Mouse (Mus musculus): ENCODE measurements at regions not wholly inside any gene's neighbourhood (a gene's known extent, or its start where the extent isn't known, plus 50 kb on each side); places are given as distances from the start of the nearest gene placed in this dataset.
A peak's percentile ranks its signal among the peaks of the same experiment; 100 is the strongest.

DNA sequence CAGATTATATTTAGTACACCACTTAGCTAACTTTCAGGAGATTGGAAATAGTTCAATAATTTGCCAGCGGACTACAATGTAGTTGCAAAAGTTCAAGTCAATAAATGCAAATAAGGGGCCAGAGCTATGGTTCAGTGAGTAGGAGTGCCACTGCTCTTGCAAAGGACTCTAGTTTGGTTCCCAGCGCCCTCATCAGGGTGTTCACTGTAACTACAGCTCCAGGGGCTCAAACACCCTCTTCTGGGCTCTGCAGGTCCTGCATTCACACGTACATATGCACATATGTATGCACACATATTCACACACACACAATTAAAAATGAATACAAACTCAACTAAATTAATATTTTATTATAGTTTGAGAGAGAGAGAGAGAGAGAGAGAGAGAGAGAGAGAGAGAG lies 74.1 kb upstream of the Auts2 start:
- 69% methylated on average over 3 of the region's 3 CpGs for WGBS
- DNase-seq, result no peak
- no peak overlapping the region for H3K4me3 ChIP-seq (ENCODE audit: insufficient read depth, low read depth, low read length)
- H3K27ac ChIP-seq (ENCODE audit: insufficient read depth, low read depth, low read length), result no peak overlapping the region
- H3K4me1 ChIP-seq (ENCODE audit: control insufficient read depth, insufficient read depth, low read length), result no peaks in the 10 kb centered on the region
- no peaks in the 10 kb centered on the region; the same call in 1 of the 2 replicates for H3K27me3 ChIP-seq (replicated peaks; ENCODE audit: control insufficient read depth, insufficient read depth, low read length)
- no peaks in the 10 kb centered on the region for H3K36me3 ChIP-seq (ENCODE audit: control insufficient read depth, insufficient read depth, low read length)
- no peak for TF ChIP-seq POLR2A (IDR thresholded peaks at IDR 0.05; ENCODE audit: low read depth, low read length)
- TF ChIP-seq CTCF (conservative IDR thresholded peaks at IDR 0.05; ENCODE audit: insufficient read depth, insufficient read length, low read depth, low read length), result peak; percentile 9; the same call in 1 of the 2 replicates

DNA sequence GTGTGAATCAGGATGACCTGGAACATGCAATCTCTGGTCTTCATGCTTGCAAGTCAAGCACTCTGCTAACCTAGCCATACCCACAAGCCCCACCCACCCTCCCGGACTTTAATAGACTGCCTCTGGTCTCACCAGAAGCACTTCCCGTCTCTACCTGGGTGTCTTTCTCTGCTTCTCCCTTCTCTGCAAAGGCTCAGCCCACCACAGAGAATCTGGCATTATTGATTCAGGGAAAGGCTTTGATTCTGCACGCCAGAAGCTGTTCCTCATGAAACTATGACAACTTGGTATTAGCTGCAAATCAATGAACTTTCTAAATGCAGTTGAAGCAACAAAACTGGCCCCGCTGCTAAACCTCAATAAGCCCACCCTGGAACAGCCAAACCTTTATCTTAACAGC lies 66.1 kb upstream of the Auts2 start:
- Histone ChIP-seq H3K27me3 (replicated peaks; ENCODE audit: control insufficient read depth, insufficient read depth, low read length) (no peaks in the 10 kb centered on the region; the same call in 1 of the 2 replicates), H3K27ac (ENCODE audit: insufficient read depth, low read depth, low read length) (no peak overlapping the region), H3K36me3 (ENCODE audit: control insufficient read depth, insufficient read depth, low read length) (no peaks in the 10 kb centered on the region), H3K4me1 (ENCODE audit: control insufficient read depth, insufficient read depth, low read length) (no peaks in the 10 kb centered on the region), H3K4me3 (ENCODE audit: insufficient read depth, low read depth, low read length) (no peak overlapping the region)
- WGBS, result 82% methylated on average over 4 of the region's 4 CpGs
- no peak for DNase-seq
- no peak for TF ChIP-seq CTCF (conservative IDR thresholded peaks at IDR 0.05; ENCODE audit: insufficient read depth, insufficient read length, low read depth, low read length)
- TF ChIP-seq POLR2A (IDR thresholded peaks at IDR 0.05; ENCODE audit: low read depth, low read length), result no peak

DNA sequence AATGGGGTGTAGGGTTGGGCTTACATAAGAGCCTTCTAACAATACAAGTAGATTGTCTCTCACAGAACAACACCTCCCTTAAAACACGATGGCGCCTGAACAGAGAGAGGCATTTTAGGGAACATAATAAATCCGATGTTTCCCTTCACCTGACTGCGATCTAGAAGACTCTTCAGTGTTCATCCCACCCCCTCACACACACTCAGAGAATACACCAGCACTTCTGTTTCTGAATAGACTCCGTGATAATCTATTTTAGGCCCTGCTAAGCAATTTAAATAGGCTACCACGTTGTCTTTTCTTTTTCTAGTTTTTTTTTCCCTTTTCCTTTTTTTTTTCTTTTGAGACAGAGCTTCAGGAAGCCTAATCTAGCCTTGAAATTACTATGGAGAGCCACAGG lies 63.1 kb upstream of the Auts2 start:
- no peaks in the 10 kb centered on the region for H3K36me3 ChIP-seq (ENCODE audit: control insufficient read depth, insufficient read depth, low read length)
- no peaks in the 10 kb centered on the region for H3K4me1 ChIP-seq (ENCODE audit: control insufficient read depth, insufficient read depth, low read length)
- H3K27ac ChIP-seq (ENCODE audit: insufficient read depth, low read depth, low read length), result no peak overlapping the region
- no peak overlapping the region for H3K4me3 ChIP-seq (ENCODE audit: insufficient read depth, low read depth, low read length)
- TF ChIP-seq CTCF (conservative IDR thresholded peaks at IDR 0.05; ENCODE audit: insufficient read depth, insufficient read length, low read depth, low read length), result no peak
- TF ChIP-seq POLR2A (IDR thresholded peaks at IDR 0.05; ENCODE audit: low read depth, low read length), result no peak
- WGBS, result 71% methylated on average over 6 of the region's 6 CpGs
- DNase-seq, result no peak
- no peaks in the 10 kb centered on the region for H3K27me3 ChIP-seq (replicated peaks; ENCODE audit: control insufficient read depth, insufficient read depth, low read length)

DNA sequence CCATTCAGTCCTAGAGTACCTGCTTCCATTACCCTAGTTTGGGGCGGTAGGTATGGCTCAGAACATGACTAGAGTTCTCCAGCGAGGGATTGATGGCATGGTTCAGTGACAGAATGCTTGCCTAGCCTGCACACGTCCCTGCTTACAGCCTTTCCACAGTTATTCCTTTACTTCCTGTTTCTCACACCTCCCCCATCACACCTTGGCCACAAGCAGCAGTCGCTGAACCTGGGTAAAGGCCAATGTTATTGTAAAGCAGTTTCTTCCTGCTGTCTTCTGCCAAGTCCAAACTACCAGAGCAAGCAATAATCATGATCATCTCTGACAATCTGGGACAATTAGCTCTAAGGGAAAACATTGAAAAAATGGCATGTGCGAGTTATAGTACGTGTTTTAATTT lies 51.7 kb upstream of the Auts2 start:
- Histone ChIP-seq H3K27me3 (replicated peaks; ENCODE audit: control insufficient read depth, insufficient read depth, low read length) (no peaks in the 10 kb centered on the region), H3K27ac (ENCODE audit: insufficient read depth, low read depth, low read length) (no peak overlapping the region), H3K4me1 (ENCODE audit: control insufficient read depth, insufficient read depth, low read length) (no peaks in the 10 kb centered on the region), H3K4me3 (ENCODE audit: insufficient read depth, low read depth, low read length) (no peak overlapping the region), H3K36me3 (ENCODE audit: control insufficient read depth, insufficient read depth, low read length) (no peaks in the 10 kb centered on the region)
- 35% methylated on average over 6 of the region's 6 CpGs for WGBS
- DNase-seq, result peak; percentile 2
- no peak for TF ChIP-seq POLR2A (IDR thresholded peaks at IDR 0.05; ENCODE audit: low read depth, low read length)
- TF ChIP-seq CTCF (conservative IDR thresholded peaks at IDR 0.05; ENCODE audit: insufficient read depth, insufficient read length, low read depth, low read length), result no peak
